Mouse (Mus musculus) neural tube, embryonic 14.5 days (tissue): ENCODE measurements around the gene Shcbp1l. TPM values are rescaled to one million over a fixed set of nuclear protein-coding genes. Genes with fewer than 3 reads are reported as not detected.

Experiments
- polyA plus RNA-seq: library from polyadenylated mRNA; unstranded; fragments of >200 nt; fragmentation: Nextera tagmentation; extraction: Ambion mirVana; gene quantifications from 2 replicates; pipeline ENCODE4 v1.2.1, GENCODE M21; 2014

Gene Shcbp1l
- polyA plus RNA-seq, 1 experiment from 2014 or later = 1.1 TPM

Other genes with a start within 250 kb of the Shcbp1l start
- gene Lamc2, start 238.7 kb upstream of the Shcbp1l start, polyA plus RNA-seq = 1.4 and 1.5 TPM in 2 replicates
- gene Lamc1, start 92.4 kb upstream of the Shcbp1l start, polyA plus RNA-seq = 17.2 and 39.2 TPM in 2 replicates
- 26.5 and 41.2 TPM in 2 replicates for gene Dhx9, start 62.5 kb downstream of the Shcbp1l start, polyA plus RNA-seq
- gene Npl, start 124.9 kb downstream of the Shcbp1l start, polyA plus RNA-seq = 14.4 and 16.3 TPM in 2 replicates
- 12.1 and 15.3 TPM in 2 replicates for gene Rgs8, start 227.9 kb downstream of the Shcbp1l start, polyA plus RNA-seq